Mouse (Mus musculus) left cerebral cortex, postnatal 25 days (tissue): Measurements from ENCODE around the gene Cdca4. TPM values are rescaled to one million over a fixed set of nuclear protein-coding genes. Genes with fewer than 3 reads are reported as not detected.
"Not testable (repeated sequence)": the region's sequence is repeated elsewhere in the genome, so short reads cannot be mapped to it uniquely, and the experiment has no call there.

Experiments used
- DNase-seq, 2 experiments: peaks; one replicate each; pipeline ENCODE4 v3.0.0; 2022; ENCODE audit warnings: low spot score in 2 of 2, mixed read lengths in 1 of 2
- intact Hi-C: fragments of 180-260 bp; cut with DNase I; formaldehyde crosslinking; loops from one replicate; pipeline ENCODE4 v1.15.1; 2025
- total RNA-seq, 2 experiments: library from RNA; stranded (reverse); gene quantifications; 2 replicates each; pipeline ENCODE4 v1.2.3; 2021

Gene Cdca4
- total RNA-seq, 2 experiments from 2014 or later = 9.5 to 10.6 TPM

DNA sequence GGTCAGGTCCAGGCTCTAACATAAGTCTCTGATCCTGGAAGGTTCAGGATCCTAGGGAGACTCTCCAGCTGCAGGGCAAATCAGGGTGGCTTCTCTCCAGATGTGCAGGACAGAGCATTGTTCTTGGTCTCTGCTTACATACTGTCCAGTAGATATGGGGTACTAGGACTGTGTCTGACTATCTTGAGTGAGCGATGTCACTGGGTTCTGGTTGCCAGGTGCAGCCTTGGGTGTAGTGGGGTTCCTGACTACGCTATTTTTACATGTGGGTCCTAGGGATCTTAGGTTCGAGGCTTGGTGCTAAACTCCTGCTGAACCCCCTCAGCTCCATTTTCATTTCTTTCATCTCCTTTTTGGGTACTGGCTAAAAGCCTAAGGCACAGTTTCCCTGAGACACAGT lies 1.3 kb upstream of the Cdca4 start:
- intact Hi-C loops = no loop called here

DNA sequence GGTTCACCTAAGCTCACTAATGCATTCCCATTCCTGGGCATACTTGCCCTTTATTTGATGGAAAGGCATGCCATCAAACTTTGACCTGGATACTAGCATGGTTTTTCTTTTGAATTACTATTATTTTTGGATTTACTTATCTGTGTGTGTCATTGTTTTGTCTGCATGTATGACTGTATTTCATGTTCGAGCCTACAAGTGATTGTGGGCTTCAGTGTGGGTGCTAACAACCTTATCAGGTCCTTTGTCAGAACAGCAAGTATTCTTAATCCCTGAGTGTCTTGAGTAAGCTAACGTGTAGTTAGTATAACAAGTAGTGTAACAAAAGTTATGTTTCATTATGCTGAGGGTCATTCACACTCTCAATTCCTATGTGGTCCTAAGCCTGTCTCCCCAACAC lies 918 bp upstream of the Cdca4 start:
- intact Hi-C loops = no loop called here
- no peak for DNase-seq

More for the DNA sequence above, 1.3 kb upstream of the Cdca4 start:
- no peak for DNase-seq

DNA sequence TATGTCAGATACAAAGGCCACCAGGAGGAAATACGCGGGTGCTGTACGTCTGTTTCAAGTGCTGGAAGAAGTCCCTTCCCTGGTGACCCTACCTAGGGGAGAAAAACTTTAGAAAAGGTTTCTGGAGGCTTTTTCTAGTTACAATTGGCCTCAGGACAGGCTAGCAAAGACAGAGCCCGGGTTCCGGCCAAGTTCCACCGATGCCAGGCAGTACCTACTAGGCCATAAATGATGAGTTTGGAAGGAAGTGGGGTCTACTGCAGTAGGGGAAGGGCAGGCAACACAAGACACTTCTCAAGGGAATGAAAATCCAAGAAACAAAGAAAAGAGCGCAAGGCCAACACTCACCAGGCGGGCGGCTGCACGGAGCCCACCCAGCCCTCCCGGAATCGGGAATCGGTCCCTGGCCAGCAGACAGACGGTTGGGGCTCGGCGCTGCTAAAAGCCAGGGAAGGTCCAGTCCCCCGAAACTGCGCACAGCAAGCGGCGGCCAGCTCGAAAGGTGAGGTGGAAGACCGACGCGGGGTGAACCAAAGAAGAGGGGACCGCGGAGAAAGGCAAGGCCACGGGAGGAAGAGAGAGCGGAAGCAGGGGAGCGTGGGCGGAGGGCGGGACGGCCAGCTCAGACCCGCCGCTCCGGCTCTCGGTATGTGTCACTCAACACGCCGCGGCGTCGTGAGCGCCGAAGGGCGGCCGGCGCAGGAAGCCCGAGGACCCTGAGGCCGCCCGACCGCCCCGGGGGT lies 551 bp downstream of the Cdca4 start:
- DNase-seq = peak in 1 of 2 experiments; percentile 69

DNA sequence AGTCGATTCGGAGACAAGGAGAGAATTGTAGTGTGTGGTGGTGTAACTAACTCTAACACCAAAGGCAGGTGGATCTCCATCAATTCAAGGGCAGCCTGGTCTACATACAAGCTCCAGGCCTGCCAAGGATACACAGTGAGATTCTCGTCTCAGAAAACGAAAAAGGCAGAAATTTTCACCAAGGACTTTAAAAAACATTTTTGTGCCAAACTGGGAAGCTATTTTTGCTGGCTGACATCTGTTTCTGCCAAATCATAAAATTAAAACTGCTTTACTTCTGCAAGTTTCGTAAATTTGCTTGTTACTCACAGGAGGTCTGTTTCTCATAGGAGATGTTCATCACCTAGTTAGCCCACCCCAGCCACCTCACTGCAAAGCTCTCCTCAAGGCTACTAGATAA lies 3.3 kb downstream of the Cdca4 start:
- DNase-seq = peak in 1 of 2 experiments; percentile 70
- intact Hi-C loops = no loop called here

More for the DNA sequence above, 551 bp downstream of the Cdca4 start:
- intact Hi-C loops = loop anchor here (1.0 kb wide), 1 partner anchor 20 kb away; the partner anchor contains the start of gene Clba1

DNA sequence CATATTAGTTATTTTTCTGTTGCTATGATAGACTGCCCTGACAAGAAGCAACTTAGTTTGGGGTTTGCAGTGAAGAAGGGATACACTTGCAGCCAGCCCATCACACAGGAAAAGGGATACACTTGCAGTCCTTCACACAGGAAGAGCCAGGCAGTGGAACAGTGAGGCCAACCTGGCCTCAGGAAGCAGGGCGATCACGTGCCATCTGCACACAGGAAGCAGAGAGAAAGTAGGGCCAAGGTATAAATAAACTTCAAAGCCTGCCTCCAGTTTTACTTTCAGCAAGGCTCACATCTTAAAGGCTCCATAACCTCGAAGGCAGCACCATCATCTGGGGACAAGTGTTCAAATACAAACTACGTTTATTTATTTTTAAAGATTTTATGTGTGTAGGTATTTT lies 6.0 kb downstream of the Cdca4 start:
- intact Hi-C loops = no loop called here
- DNase-seq = no peak

DNA sequence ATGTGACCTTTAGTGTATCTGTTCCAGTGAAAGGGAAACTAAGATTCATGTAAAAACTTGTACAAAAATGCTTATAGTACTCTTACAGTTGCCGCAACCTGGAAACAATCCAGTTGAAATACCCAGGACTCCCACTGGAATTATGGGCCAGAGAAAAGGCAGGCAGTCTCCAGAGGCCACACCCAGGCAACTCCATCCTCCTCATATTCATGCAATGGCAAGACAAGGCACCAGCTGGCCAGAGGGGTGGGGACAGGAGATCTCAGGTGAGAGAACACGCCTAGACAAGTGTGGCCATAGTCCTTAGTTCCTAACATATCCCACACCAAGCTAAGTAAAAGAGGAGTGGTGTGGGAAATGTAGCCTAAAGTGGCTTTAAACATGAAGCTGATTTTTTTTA lies 6.5 kb downstream of the Cdca4 start:
- DNase-seq = no peak
- intact Hi-C loops = no loop called here

DNA sequence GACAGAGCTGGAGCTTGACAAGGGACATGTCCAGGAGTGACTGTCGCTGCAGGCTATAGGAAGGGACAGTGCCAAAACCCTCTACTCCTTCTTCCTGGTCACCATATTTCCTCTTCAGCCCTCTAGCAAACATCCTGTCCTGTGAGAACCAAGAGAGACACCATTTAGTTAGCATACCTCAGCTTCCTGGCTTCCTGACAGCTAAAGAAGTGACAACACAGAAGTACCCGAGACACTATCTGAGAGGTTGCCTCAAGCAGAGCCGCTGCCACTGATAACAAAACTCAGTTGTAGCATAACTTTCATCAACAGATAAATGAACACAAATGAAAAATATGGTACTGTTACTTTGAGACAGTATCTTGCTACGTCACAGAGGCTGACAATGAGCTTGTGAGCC lies 7.2 kb downstream of the Cdca4 start:
- DNase-seq = no peak
- intact Hi-C loops = no loop called here

DNA sequence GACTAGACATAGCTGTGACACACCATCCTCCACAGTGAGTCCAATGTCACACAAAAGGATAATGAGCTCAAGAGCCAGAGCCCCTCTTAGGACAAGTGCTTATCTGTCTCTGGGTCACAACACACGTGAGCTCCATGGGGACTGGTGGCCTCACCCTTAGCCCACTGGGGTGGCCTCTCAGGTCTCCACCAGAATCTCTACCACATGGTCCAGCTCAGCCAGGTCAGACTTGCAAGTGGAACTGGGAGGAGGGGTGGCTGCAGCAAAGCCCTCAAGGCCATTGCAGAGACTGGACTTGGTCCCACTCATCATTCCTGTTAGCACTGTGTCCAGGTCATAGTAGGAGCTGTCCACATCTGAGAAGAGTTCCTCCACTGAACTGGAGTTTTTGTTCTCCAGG lies 8.0 kb downstream of the Cdca4 start:
- intact Hi-C loops = no loop called here
- no peak for DNase-seq

DNA sequence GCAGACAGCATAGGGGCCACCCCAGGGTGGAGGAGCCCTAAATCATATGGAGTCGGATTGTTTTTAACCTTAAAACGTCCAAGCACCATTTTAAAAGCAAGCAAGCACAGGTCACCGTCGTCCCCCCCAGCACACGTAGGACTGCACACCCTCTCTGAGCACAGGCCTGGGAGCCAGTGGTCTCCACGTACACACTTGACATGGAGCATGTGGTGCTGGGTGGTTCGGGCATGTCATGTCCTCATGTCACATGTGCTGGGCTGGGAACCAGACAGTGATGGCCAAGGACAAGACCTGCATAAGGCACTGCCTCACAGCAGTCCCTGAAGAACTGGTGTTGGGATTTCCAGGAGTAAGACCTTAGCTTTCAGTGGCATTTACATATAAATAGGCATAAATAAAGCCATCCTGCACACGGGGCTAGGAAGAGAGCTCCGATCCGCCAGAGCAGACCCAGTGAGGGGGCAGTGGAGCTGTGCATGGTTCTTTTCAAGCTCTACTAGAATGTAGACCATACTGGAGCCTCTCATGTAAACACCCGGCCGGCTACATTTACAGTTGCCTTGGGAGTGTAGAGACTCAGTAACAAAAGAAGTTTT lies 8.7 kb downstream of the Cdca4 start:
- DNase-seq = no peak
- intact Hi-C loops = no loop called here

DNA sequence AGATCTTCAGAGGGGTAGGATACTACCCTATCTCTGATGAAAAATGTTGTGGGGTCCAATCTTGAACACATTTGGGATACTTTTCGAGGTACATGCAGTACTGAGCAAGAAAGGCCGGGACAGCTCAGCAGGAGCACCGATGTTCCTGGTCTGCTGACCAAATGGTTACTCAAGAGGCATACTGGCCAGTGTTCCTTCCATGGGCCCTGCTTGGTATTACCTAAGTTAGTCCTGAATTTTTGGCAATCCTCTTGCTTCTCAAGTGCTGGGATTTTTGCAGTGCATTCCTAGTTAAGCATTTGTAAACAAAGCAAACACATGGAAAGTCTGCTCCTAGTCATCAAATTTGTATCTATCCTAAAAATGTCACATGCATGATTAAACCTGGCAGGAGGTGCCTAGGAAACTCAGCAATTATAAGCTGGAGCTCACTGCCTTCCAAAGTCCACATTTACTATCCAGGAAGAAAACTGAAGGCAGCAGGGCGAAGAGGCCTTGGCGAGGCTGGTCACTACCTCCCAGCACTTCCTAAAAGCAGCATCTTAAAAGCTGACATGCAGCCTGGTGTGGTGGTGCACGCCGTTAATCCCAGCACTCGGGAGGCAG lies 10.1 kb downstream of the Cdca4 start:
- DNase-seq = no peak
- intact Hi-C loops = no loop called here

DNA sequence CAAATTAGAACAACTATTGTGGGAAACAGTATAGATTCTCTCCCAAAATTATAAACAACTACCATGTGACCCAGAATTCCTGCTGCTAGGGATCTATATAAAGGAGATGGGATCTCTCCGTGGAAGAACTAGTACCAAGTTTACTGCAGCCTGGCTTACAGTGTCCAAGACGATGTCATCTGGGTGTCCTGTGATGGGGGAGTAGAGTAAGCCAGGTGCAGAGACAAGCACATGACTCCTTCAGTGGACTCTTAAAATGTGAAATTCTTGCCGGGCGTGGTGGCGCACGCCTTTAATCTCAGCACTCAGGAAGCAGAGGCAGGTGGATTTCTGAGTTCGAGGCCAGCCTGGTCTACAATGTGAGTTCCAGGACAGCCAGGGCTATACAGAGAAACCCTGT lies 12.4 kb downstream of the Cdca4 start:
- intact Hi-C loops = not testable (repeated sequence)

DNA sequence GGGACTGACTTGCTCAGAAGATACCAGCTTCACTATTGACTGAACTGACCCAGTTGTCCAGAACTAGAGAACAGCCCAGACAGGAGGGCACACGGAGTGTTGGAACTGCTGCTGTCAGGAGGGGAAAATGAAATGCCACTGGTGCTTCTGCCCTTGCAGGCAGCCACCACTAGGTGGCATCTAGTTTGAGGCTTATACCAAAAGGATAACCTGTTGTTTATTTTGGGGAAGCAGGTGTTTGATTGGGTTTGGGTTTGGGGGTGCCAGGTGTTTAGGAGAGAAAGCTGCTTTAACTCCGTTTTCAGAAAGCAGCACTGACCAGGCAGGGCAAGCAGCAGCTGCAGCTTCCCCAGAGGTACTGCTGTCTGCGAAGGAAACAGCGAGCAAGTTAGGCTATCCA lies 12.9 kb downstream of the Cdca4 start:
- intact Hi-C loops = no loop called here
- DNase-seq = peak; percentile 59 to 71

More for the DNA sequence above, 12.4 kb downstream of the Cdca4 start:
- DNase-seq = not testable (repeated sequence)

DNA sequence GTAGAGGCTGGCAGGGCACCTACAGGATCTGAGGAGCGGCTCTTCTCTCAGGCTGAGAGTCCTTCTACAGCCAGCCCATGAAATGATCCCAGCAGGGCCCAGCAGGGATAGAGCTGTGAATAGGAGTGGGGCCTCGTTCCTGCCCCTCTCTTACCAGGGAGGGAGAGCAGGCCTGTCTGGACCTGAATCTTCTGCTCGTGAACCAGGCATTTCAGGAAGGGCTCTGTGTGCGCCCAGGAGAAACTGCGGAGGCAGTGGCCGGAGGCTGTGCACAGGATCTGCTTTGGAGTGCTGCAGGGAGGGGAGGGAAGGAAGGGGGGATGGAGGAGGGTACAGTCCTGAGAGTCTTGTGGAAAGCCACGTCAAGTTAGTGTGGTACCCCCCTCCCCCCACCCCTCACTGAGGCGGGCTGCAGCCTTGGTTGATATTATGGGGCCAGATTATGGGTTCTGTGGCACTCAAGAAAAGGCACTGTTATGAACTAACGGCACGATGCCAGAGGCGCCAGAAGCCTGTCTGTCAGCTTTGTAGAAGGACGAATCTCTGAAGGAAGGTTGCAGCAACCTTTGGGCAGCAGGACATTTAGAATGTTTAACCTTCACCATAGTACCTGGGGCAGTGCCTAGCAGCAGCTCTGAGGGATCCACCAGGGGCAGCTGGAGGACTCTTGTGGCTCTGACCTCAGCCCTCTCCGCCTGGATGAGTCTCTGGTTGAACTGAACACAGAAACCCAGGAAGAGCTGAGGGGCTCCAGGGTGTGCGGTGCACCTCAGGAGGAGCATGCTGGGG lies 14.3 kb downstream of the Cdca4 start:
- intact Hi-C loops = no loop called here
- DNase-seq = no peak

DNA sequence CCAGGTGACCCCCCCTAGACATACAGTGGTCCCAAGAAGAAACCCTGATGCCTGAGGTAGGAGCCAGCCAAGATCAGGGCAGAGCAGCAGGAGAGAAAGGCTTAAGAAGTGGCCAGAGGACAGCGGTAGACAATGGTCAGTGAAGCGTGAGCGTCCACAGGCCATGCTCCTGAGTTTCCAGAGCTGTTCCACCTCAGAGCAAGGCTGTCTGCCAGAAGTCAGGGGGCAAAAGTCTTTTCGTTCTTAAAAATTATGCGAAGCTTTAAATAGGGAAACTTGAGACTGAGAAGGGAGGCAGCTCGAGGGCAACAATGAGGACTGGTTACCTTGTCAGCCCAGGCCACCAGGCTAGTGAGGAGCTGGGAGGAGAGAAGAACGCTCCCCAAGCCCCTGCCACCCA lies 15.9 kb downstream of the Cdca4 start:
- DNase-seq = no peak
- intact Hi-C loops = no loop called here

DNA sequence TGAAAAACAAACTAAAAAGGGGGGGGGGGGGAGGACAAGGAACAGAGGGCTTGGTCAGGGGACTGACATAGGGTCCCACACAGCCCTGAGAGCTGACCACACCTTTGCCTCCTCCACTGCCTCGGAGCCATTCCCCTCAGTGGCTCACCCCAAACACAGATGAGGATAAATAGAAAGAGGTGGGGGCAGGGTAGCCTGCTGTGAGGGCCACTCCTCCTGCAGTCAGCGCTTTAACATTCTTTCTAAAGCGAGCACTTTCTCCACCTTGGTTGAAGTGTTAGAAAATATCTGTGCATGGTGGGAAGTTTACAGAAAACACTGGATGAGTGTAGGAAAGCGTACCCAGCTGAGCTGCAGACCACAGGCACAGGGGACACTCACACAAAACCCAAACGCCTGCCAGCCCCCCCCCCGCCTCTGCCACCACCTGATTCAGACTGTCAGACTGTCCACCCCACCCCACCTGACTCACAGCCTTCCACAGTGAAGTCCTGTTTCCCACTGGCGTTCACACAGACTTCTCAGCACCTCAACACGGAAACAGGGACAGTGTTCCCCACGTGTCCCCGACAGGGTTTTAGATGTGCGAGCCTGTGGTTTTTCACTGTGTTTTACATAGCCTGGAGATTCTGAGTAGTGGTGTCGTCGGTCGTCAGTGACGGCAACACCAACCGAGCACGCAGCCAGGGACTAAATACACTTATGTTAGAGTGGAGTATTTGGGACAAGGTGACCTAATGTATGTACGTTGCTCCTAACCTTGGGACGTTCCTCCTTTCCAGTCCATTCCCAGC lies 18.9 kb downstream of the Cdca4 start:
- intact Hi-C loops = no loop called here

DNA sequence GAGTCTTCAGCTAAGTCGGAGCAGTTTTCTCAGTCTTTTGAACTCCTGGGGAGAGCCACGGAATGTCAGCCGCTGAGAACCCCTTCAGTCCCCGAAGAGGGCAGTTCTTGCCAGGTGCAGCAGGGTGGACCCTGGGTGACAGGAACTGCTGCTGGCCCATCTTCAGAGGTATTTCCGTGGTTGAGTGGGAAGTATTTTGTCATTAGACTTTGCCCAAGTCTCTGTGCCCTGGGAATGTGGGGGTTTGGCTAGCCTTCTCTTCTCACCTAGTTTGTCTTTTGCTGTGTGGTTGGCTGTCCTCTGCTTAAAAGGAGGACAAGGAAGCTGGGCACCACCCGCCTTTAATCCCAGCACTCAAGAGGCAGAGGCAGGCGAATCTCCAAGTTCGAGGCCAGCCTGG lies 19.6 kb downstream of the Cdca4 start:
- intact Hi-C loops = no loop called here
- no peak for DNase-seq

More for the DNA sequence above, 18.9 kb downstream of the Cdca4 start:
- DNase-seq = no peak

DNA sequence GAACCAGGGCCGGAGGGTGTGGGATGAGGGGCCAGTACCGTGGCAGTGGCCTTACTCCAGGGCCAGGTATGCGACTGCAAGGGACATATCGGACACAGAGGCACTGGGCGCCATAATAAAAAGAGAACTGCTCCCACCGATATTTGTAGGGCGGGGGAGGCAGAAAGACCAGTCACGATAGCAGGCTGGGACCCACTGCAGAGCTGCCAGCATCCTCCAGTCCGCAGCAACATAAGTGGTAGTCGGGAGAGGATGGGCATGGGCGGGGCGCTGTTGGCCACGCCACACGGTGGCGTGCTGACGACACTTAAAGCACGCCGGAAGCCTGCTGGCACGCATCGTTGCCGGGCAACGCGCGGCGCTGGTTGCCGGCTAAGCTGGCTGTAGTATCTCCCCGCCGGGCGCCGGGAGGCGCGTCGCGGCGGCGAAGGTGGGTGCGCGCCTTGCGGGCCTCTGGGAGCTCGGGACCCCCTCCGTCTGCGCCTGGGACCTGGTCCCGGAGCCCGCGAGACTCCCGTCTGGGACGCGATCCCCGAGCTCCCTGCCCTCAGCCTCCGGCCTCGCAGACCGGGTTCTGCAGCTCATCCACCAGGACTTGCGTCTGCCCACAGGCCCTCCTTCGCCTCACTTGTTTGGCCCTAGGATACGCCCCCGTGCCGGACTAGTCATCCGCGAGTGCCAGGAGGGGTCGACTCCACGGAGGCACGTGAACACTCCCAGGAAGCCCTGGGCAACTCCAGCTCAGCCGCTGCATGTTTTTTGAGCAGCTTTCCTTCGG lies 20.4 kb downstream of the Cdca4 start, which contains the start of gene Clba1:
Clba1 (plus strand) TSS at position 351 of the 778 bp plus-strand sequence.
- intact Hi-C loops = loop anchor here (1.0 kb wide), 1 partner anchor 21 kb away; the partner anchor contains the start of gene Cdca4
- DNase-seq = peak; percentile 95 to 96

DNA sequence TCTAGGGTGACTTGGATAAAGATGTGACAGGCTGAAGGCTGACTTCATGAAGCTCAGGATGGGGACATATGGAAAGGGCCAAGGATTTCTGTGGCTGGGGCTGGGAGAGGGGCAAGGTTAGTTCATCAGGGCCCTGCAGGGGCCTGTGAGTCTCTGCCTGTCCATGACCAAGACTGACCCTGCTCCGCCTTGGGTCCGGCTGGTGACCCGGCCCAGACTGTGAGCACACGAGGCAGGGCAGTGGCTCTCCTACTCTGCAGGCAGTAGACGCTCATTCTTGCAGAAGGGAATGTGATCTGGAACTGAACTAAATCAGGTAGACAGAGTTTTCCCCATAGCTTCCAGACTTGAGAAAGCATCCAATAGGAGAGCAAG lies 21.0 kb downstream of the Cdca4 start:
- intact Hi-C loops = loop anchor here (1.0 kb wide), 1 partner anchor 21 kb away; the partner anchor contains the start of gene Cdca4
- DNase-seq = no peak
